Mouse (Mus musculus) kidney, embryonic 14.5 days (tissue): ENCODE measurements at regions not wholly inside any gene's neighbourhood (a gene's known extent, or its start where the extent isn't known, plus 50 kb on each side); places are given as distances from the start of the nearest gene placed in this dataset.

ENCODE experiments used
- ATAC-seq: fragments of 200-750 bp; cut with Nextera tagmentation; 2 replicates; pipeline ENCODE4 v1.8.0; 2017; ENCODE audit warnings: moderate number of reproducible peaks, mild to moderate bottlenecking, moderate TSS enrichment, moderate library complexity; ENCODE audit not compliant: low FRiP score, low TSS enrichment
- H3K27ac ChIP-seq: fragments of 300-500 bp; sonication (generic); 2 replicates; pipeline ENCODE4 v1.5.1; 2014; ENCODE audit warnings: low read depth, mild to moderate bottlenecking, low read length, moderate library complexity, mixed read lengths
- H3K27me3 ChIP-seq: fragments of 300-500 bp; sonication (generic); 2 replicates; pipeline ENCODE4 v1.6.1; 2014; ENCODE audit warnings: mild to moderate bottlenecking, low read length; ENCODE audit not compliant: control insufficient read depth, insufficient read depth
- H3K36me3 ChIP-seq: fragments of 300-500 bp; sonication (generic); 2 replicates; pipeline ENCODE4 v1.6.1; 2014; ENCODE audit warnings: low read length, mixed read lengths; ENCODE audit not compliant: control insufficient read depth, insufficient read depth
- H3K4me1 ChIP-seq: fragments of 300-500 bp; sonication (generic); 2 replicates; pipeline ENCODE4 v1.6.1; 2014; ENCODE audit warnings: low read length, mixed read lengths; ENCODE audit not compliant: control insufficient read depth, insufficient read depth
- H3K4me2 ChIP-seq: fragments of 300-500 bp; sonication (generic); replicated peaks from 2 replicates; pipeline ENCODE4 v1.6.1; 2014; ENCODE audit warnings: low read depth, mild to moderate bottlenecking, low read length
- H3K4me3 ChIP-seq: fragments of 300-500 bp; sonication (generic); 2 replicates; pipeline ENCODE4 v1.5.1; 2014; ENCODE audit warnings: mild to moderate bottlenecking, low read length
- H3K9ac ChIP-seq: fragments of 300-500 bp; sonication (generic); 2 replicates; pipeline ENCODE4 v1.6.1; 2014; ENCODE audit warnings: low read depth, mild to moderate bottlenecking, low read length, moderate library complexity
- H3K9me3 ChIP-seq: fragments of 300-500 bp; sonication (generic); 2 replicates; pipeline ENCODE4 v1.6.1; 2016; ENCODE audit warnings: low read length; ENCODE audit not compliant: control insufficient read depth
- WGBS: fragments of 180-500 bp; shearing (Covaris S2); extraction: QIAGEN DNeasy Blood & Tissue Kit; methylation state at CpG from one replicate; pipeline ENCODE4 v1.1.7; 2014; 5-methylcytosine and 5-hydroxymethylcytosine counted together

GRCm38 (mm10) chr15:103627085-103627484, 62.2 kb upstream of the Glycam1 start:
- 0 out of 2 replicates have a peak, but pooled peaks have one; percentile 46 for ATAC-seq
- no peak overlapping the region for H3K4me2 ChIP-seq
- no peak overlapping the region for H3K9ac ChIP-seq
- H3K4me1 ChIP-seq: no peaks in the 10 kb centered on the region
- WGBS: 29% methylated on average over 1 of the region's 1 CpGs
- H3K36me3 ChIP-seq: no peaks in the 10 kb centered on the region
- no peak overlapping the region for H3K4me3 ChIP-seq
- no peak overlapping the region for H3K27ac ChIP-seq
- H3K27me3 ChIP-seq: no peaks in the 10 kb centered on the region
- H3K9me3 ChIP-seq: no peaks in the 10 kb centered on the region
